Mouse (Mus musculus) CH12.LX (cell line): ENCODE data around the gene Thegl.

ENCODE experiments used
- CTCF ChIP-seq, 2 experiments: IDR thresholded peaks in 1 of 2; conservative IDR thresholded peaks in 1 of 2; 2 replicates each; pipeline ENCODE4 v1.5.1; 2011 to 2012; ENCODE audit warnings: low read depth in 2 of 2, low read length in 2 of 2, improper control_type of control experiment in 1 of 2, inconsistent platforms in 1 of 2, mild to moderate bottlenecking in 1 of 2, moderate library complexity in 1 of 2
- ETS1 ChIP-seq: conservative IDR thresholded peaks from 2 replicates; pipeline ENCODE4 v1.6.1; 2012; ENCODE audit warnings: low read depth, mild to moderate bottlenecking, inconsistent platforms, low read length, improper control_type of control experiment, moderate library complexity
- HCFC1 ChIP-seq: IDR thresholded peaks from 2 replicates; pipeline ENCODE4 v1.6.1; 2012; ENCODE audit warnings: low read depth, mild to moderate bottlenecking, inconsistent platforms, low read length, improper control_type of control experiment
- MAX ChIP-seq: IDR thresholded peaks from 2 replicates; pipeline ENCODE4 v1.6.1; 2011; ENCODE audit warnings: low read length, improper control_type of control experiment
- MAZ ChIP-seq: IDR thresholded peaks from 2 replicates; pipeline ENCODE4 v1.6.1; 2012; ENCODE audit warnings: low read depth, mild to moderate bottlenecking, inconsistent platforms, low read length, improper control_type of control experiment, moderate library complexity
- MYC ChIP-seq: IDR thresholded peaks from 2 replicates; pipeline ENCODE4 v1.6.1; 2011; ENCODE audit warnings: low read depth, mild to moderate bottlenecking, improper control_type of control experiment, low read length
- NELFE ChIP-seq: IDR thresholded peaks from 2 replicates; pipeline ENCODE4 v1.6.1; 2011; ENCODE audit warnings: low read depth, low read length, improper control_type of control experiment
- POLR2A ChIP-seq: IDR thresholded peaks from 2 replicates; pipeline ENCODE4 v1.6.1; 2011; ENCODE audit warnings: low read depth, mild to moderate bottlenecking, improper control_type of control experiment, low read length
- TBP ChIP-seq: conservative IDR thresholded peaks from 2 replicates; pipeline ENCODE4 v1.6.1; 2011; ENCODE audit warnings: low read depth, low read length, improper control_type of control experiment
- UBTF ChIP-seq: IDR thresholded peaks from 2 replicates; pipeline ENCODE4 v1.6.1; 2012; ENCODE audit warnings: low read depth, mild to moderate bottlenecking, inconsistent platforms, low read length, improper control_type of control experiment, moderate library complexity
- USF1 ChIP-seq: IDR thresholded peaks from 2 replicates; pipeline ENCODE4 v1.6.1; 2014; ENCODE audit warnings: low read depth, mild to moderate bottlenecking, inconsistent platforms, low read length, improper control_type of control experiment
- USF2 ChIP-seq: conservative IDR thresholded peaks from 2 replicates; pipeline ENCODE4 v1.6.1; 2011; ENCODE audit warnings: low read depth, low read length, improper control_type of control experiment

DNA sequence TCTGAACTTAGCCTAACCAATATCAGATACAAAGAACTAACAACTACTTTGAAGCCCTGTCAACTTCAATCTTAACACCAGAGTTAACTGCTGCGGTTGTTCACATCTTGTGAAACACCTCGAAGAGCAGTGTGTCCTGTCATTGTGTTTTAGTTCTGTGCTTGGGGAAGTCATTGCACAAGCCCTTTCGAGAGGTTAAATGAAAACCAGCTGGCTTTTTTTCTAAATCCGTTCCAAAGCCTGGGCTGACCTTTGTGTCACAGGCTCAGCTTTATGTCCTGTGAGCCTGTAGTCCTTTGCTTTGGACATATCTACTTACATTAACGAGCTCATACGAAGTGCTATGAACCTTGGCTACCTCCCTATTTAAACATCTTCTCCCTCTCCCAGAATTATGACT lies 81.9 kb downstream of the Thegl start:
- no peak for TF ChIP-seq CTCF (conservative IDR thresholded peaks at IDR 0.05 in 1 of 2, IDR thresholded peaks at IDR 0.05 in 1 of 2; ENCODE audit: low read depth in 2 of 2, low read length in 2 of 2)
- TF ChIP-seq ETS1: no peak
- TF ChIP-seq NELFE: no peak
- no peak for TF ChIP-seq MYC
- no peak for TF ChIP-seq TBP
- no peak for TF ChIP-seq MAX
- TF ChIP-seq USF1: no peak
- no peak for TF ChIP-seq HCFC1
- TF ChIP-seq POLR2A: no peak
- no peak for TF ChIP-seq MAZ
- TF ChIP-seq UBTF: no peak
- no peak for TF ChIP-seq USF2
